Mouse (Mus musculus): ENCODE data around the gene Clca3a1.
"Not testable (repeated sequence)": the region's sequence is repeated elsewhere in the genome, so short reads cannot be mapped to it uniquely, and the experiment has no call there.

DNA sequence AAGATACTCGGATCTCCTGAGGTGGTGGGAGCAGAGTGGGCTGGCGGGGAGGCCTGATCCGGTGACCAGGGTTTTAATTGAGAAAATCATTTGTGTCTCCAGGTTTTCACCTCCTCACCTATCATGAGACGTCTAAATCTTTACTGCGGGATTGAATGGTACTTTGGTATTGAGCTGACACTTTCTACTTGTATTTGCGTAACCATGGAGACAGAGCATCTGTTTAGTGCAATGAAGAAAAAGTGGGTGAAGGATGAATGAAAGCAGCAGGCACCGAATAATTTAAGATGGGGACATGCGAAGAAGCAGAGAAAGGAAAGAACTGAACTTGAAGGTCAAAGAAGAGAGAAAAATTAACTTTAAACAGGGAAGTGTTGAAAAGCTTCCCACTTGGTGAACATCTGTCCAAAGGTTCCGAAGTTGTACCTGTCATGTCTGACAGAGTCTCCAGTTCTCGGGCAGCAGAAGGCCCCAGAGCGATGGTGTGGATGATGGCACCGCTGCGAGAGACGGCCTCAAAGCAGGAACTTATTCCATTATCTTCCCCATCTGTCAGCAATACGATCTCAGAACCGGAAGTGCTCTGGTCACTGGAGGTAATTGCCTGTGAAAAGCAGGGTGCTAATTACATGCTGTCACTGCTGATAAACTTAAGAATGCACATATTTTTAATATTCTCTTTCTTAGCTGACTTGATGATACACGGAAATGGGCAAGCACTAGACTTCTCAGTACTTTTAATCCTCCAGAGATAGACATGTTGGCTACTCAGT is 47.6 kb upstream of the Clca3a1 start:
- not testable (repeated sequence) for TF ChIP-seq CTCF (IDR thresholded peaks at IDR 0.05; ENCODE audit: control insufficient read depth, insufficient read depth, insufficient replicate concordance, low read depth, low read length); POLR2A (IDR thresholded peaks at IDR 0.05; ENCODE audit: control insufficient read depth, low read depth, low read length)

All from testis, adult 2 months (tissue).